Mouse (Mus musculus) MEL (cell line): ENCODE results near the gene Tmcc3. TPM values are rescaled to one million over a fixed set of nuclear protein-coding genes. Genes with fewer than 3 reads are reported as not detected.

Source experiments
- DNase-seq: peaks from one replicate; pipeline ENCODE4 v3.0.0; 2011; ENCODE audit warnings: low read depth, low spot score
- H3K27ac ChIP-seq: 2 replicates; pipeline ENCODE4 v1.5.1; 2012; ENCODE audit warnings: low read depth, mild to moderate bottlenecking, control low read depth, low read length, moderate library complexity; ENCODE audit not compliant: control insufficient read depth
- H3K27me3 ChIP-seq, 2 experiments: fragments of 150-350 bp in 1 of 2; sonication (generic) in 1 of 2; 2 replicates each; pipeline ENCODE4 v1.6.1; 2012; ENCODE audit warnings: low read length in 2 of 2, mild to moderate bottlenecking in 2 of 2, improper control_type of control experiment in 1 of 2, moderate library complexity in 1 of 2; ENCODE audit not compliant: insufficient read depth in 2 of 2, control insufficient read depth in 1 of 2
- H3K36me3 ChIP-seq, 2 experiments: 2 replicates each; pipeline ENCODE4 v1.6.1; 2012 to 2014; ENCODE audit warnings: low read length in 2 of 2, improper control_type of control experiment in 1 of 2, inconsistent platforms in 1 of 2, mild to moderate bottlenecking in 1 of 2; ENCODE audit not compliant: insufficient read depth in 2 of 2, control insufficient read depth in 1 of 2
- H3K4me1 ChIP-seq, 2 experiments: fragments of 150-350 bp in 1 of 2; sonication (generic) in 1 of 2; 2 replicates each; pipeline ENCODE4 v1.6.1; 2012; ENCODE audit warnings: low read length in 2 of 2, improper control_type of control experiment in 1 of 2, mild to moderate bottlenecking in 1 of 2; ENCODE audit not compliant: insufficient read depth in 2 of 2, control insufficient read depth in 1 of 2
- H3K4me3 ChIP-seq, 2 experiments: fragments of 150-350 bp in 1 of 2; sonication (generic) in 1 of 2; 2 replicates each; pipeline ENCODE4 v1.5.1; 2012; ENCODE audit warnings: low read depth in 2 of 2, low read length in 2 of 2, mild to moderate bottlenecking in 2 of 2, moderate library complexity in 2 of 2, control low read depth in 1 of 2, improper control_type of control experiment in 1 of 2; ENCODE audit not compliant: control insufficient read depth in 1 of 2, insufficient read depth in 1 of 2
- H3K79me2 ChIP-seq: 2 replicates; pipeline ENCODE4 v1.6.1; 2012; ENCODE audit warnings: mild to moderate bottlenecking, low read length, moderate library complexity; ENCODE audit not compliant: control insufficient read depth, poor library complexity, insufficient read depth
- H3K9ac ChIP-seq: 2 replicates; pipeline ENCODE4 v1.6.1; 2012; ENCODE audit warnings: low read depth, mild to moderate bottlenecking, control low read depth, low read length, moderate library complexity; ENCODE audit not compliant: control insufficient read depth, poor library complexity, severe bottlenecking
- H3K9me3 ChIP-seq: fragments of 150-350 bp; sonication (generic); replicated peaks from 2 replicates; pipeline ENCODE4 v1.6.1; 2012; ENCODE audit warnings: mild to moderate bottlenecking, low read length, improper control_type of control experiment, moderate library complexity; ENCODE audit not compliant: insufficient read depth
- CHD1 ChIP-seq: IDR thresholded peaks from 2 replicates; pipeline ENCODE4 v1.6.1; 2012; ENCODE audit warnings: low read depth, mild to moderate bottlenecking, inconsistent platforms, low read length, improper control_type of control experiment
- CHD2 ChIP-seq: IDR thresholded peaks from 2 replicates; pipeline ENCODE4 v1.6.1; 2011; ENCODE audit warnings: low read length, improper control_type of control experiment
- E2F4 ChIP-seq: IDR thresholded peaks from 2 replicates; pipeline ENCODE4 v1.6.1; 2011; ENCODE audit warnings: low read depth, low read length, improper control_type of control experiment, borderline replicate concordance
- ELF1 ChIP-seq: IDR thresholded peaks from 2 replicates; pipeline ENCODE4 v1.6.1; 2014; ENCODE audit warnings: low read depth, mild to moderate bottlenecking, inconsistent platforms, low read length, improper control_type of control experiment, moderate library complexity
- ETS1 ChIP-seq: IDR thresholded peaks from 2 replicates; pipeline ENCODE4 v1.6.1; 2012; ENCODE audit warnings: low read depth, mild to moderate bottlenecking, inconsistent platforms, low read length, improper control_type of control experiment, moderate library complexity
- GATA1 ChIP-seq: IDR thresholded peaks from 2 replicates; pipeline ENCODE4 v1.6.1; 2011; ENCODE audit warnings: low read depth, low read length, improper control_type of control experiment
- HCFC1 ChIP-seq: IDR thresholded peaks from 2 replicates; pipeline ENCODE4 v1.6.1; 2012; ENCODE audit warnings: low read depth, mild to moderate bottlenecking, inconsistent platforms, low read length, improper control_type of control experiment, moderate library complexity
- JUND ChIP-seq: IDR thresholded peaks from 2 replicates; pipeline ENCODE4 v1.6.1; 2011; ENCODE audit warnings: low read depth, mild to moderate bottlenecking, improper control_type of control experiment, low read length
- KAT2A ChIP-seq: conservative IDR thresholded peaks from 2 replicates; pipeline ENCODE4 v1.6.1; 2012; ENCODE audit warnings: low read depth, low read length, improper control_type of control experiment, inconsistent platforms
- MAZ ChIP-seq: IDR thresholded peaks from 2 replicates; pipeline ENCODE4 v1.6.1; 2012; ENCODE audit warnings: low read depth, mild to moderate bottlenecking, inconsistent platforms, low read length, improper control_type of control experiment
- MEF2A ChIP-seq: IDR thresholded peaks from 2 replicates; pipeline ENCODE4 v1.6.1; 2014; ENCODE audit warnings: low read depth, mild to moderate bottlenecking, inconsistent platforms, low read length, improper control_type of control experiment; ENCODE audit not compliant: poor library complexity, insufficient replicate concordance, severe bottlenecking; ENCODE audit errors: extremely low read depth
- NRF1 ChIP-seq: IDR thresholded peaks from 2 replicates; pipeline ENCODE4 v1.6.1; 2014; ENCODE audit warnings: low read depth, mild to moderate bottlenecking, inconsistent platforms, low read length, improper control_type of control experiment, moderate library complexity; ENCODE audit not compliant: poor library complexity, insufficient read depth, severe bottlenecking
- POLR2A ChIP-seq, 2 experiments: IDR thresholded peaks; 2 replicates each; pipeline ENCODE4 v1.6.1; 2011 to 2012; ENCODE audit warnings: low read length in 2 of 2, mild to moderate bottlenecking in 2 of 2, control low read depth in 1 of 2, improper control_type of control experiment in 1 of 2, low read depth in 1 of 2, moderate library complexity in 1 of 2; ENCODE audit not compliant: control insufficient read depth in 1 of 2, insufficient read depth in 1 of 2, poor library complexity in 1 of 2
- POLR2AphosphoS5 ChIP-seq: IDR thresholded peaks from 2 replicates; pipeline ENCODE4 v1.6.1; 2012; ENCODE audit warnings: low read depth, borderline replicate concordance, mild to moderate bottlenecking, inconsistent platforms, low read length, moderate library complexity, mixed read lengths
- RAD21 ChIP-seq: IDR thresholded peaks from 2 replicates; pipeline ENCODE4 v1.6.1; 2011; ENCODE audit warnings: mild to moderate bottlenecking, low read depth, low read length, improper control_type of control experiment
- SMC3 ChIP-seq: IDR thresholded peaks from 2 replicates; pipeline ENCODE4 v1.6.1; 2011; ENCODE audit warnings: low read depth, low read length, improper control_type of control experiment
- UBTF ChIP-seq: IDR thresholded peaks from 2 replicates; pipeline ENCODE4 v1.6.1; 2012; ENCODE audit warnings: low read depth, mild to moderate bottlenecking, inconsistent platforms, low read length, improper control_type of control experiment, moderate library complexity, borderline replicate concordance; ENCODE audit not compliant: insufficient read depth
- USF1 ChIP-seq: IDR thresholded peaks from 2 replicates; pipeline ENCODE4 v1.6.1; 2014; ENCODE audit warnings: low read depth, mild to moderate bottlenecking, inconsistent platforms, low read length, improper control_type of control experiment, moderate library complexity
- ZMIZ1 ChIP-seq: IDR thresholded peaks from 2 replicates; pipeline ENCODE4 v1.6.1; 2012; ENCODE audit warnings: low read depth, mild to moderate bottlenecking, inconsistent platforms, low read length, improper control_type of control experiment, moderate library complexity
- ZNF384 ChIP-seq: IDR thresholded peaks from 2 replicates; pipeline ENCODE4 v1.6.1; 2012; ENCODE audit warnings: low read depth, mild to moderate bottlenecking, inconsistent platforms, low read length, improper control_type of control experiment
- polyA plus RNA-seq, 2 experiments: library from polyadenylated mRNA; stranded (reverse) in 1 of 2; unstranded in 1 of 2; fragments of >175 nt in 1 of 2; fragments of >200 nt in 1 of 2; gene quantifications; 2 replicates each; pipeline versions ENCODE4 v1.2.1 to v1.2.4; 2012; ENCODE audit warnings: low replicate concordance in 2 of 2, low read depth in 1 of 2; ENCODE audit not compliant: insufficient read length in 2 of 2, insufficient read depth in 1 of 2, missing spikeins in 1 of 2
- total RNA-seq: library from RNA; depleted of rRNA; stranded (reverse); fragments of 300-350 nt; gene quantifications from 2 replicates; pipeline ENCODE4 v1.2.3, GENCODE M21; 2012

Tmcc3 gene
- total and polyA plus RNA-seq, 3 experiments = 1.3 to 2.6 TPM; not detected in 1

DNA sequence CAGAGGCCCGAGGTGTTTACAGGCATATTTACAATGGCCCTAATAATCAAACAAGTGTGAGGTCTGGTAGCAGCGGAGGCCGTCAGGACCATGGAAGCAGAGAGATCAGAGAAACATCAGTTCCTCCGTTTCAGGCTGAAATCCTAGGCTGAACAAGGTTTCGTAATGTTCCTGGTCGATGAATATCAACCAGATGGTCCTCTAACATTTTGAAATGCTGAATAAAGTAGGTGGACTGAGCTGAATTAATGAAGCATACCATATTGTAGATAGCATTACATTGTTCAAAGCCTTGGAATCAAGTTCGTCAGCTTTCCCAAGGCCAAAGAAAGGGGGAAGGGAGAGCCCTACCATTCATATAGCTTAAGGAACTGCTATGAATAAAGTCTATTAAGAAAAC lies 247.1 kb downstream of the Tmcc3 start:
- no peak for DNase-seq
- Histone ChIP-seq H3K4me1 (peaks cover 3 to 11% of the 10 kb centered on the region in 2 experiments), H3K36me3 (peaks cover 0 to 9% of the 10 kb centered on the region in 2 experiments), H3K9ac (no peak overlapping the region), H3K4me3 (no peak overlapping the region), H3K9me3 (no peaks in the 10 kb centered on the region), H3K27ac (no peak overlapping the region), H3K79me2 (no peaks in the 10 kb centered on the region), H3K27me3 (no peaks in the 10 kb centered on the region)
- no peak for TF ChIP-seq KAT2A
- TF ChIP-seq CHD1 = no peak
- TF ChIP-seq JUND = no peak
- no peak for TF ChIP-seq POLR2AphosphoS5
- no peak for TF ChIP-seq SMC3
- no peak for TF ChIP-seq CHD2
- TF ChIP-seq HCFC1 = no peak
- no peak for TF ChIP-seq RAD21
- no peak for TF ChIP-seq GATA1
- TF ChIP-seq USF1 = no peak
- no peak for TF ChIP-seq ELF1
- no peak for TF ChIP-seq MAZ
- TF ChIP-seq ETS1 = no peak
- no peak for TF ChIP-seq MEF2A
- TF ChIP-seq NRF1 = no peak
- TF ChIP-seq ZMIZ1 = no peak
- no peak for TF ChIP-seq POLR2A (IDR thresholded peaks at IDR 0.05; ENCODE audit: control insufficient read depth in 1 of 2, insufficient read depth in 1 of 2, low read depth in 1 of 2, low read length in 2 of 2, poor library complexity in 1 of 2)
- TF ChIP-seq UBTF = no peak
- no peak for TF ChIP-seq ZNF384
- TF ChIP-seq E2F4 = no peak

DNA sequence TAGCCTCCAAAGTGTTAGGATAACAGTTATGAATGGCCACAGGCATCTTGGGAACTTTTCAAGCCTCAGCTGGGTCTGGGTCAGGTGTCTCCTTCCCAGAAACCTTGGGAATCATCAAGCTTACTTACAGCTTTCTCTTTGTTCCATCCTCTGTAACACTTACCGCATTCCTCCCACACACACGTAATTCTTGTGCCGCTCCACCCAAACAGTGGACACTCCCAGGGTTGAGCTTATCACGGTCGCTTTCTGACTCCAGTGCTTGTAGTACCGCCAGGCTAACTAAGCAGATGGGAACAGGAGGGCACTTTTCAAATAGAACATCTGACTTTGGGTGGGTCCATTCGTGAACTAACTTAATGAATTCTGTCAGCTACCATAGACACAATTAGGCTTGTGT lies 249.6 kb downstream of the Tmcc3 start:
- Histone ChIP-seq H3K4me1 (peaks cover 10 to 12% of the 10 kb centered on the region in 2 experiments), H3K27ac (no peak overlapping the region), H3K9ac (no peak overlapping the region), H3K4me3 (no peak overlapping the region), H3K36me3 (peaks cover 0 to 14% of the 10 kb centered on the region in 2 experiments; a peak in 2 of 4 replicates), H3K9me3 (no peaks in the 10 kb centered on the region), H3K27me3 (no peaks in the 10 kb centered on the region), H3K79me2 (no peaks in the 10 kb centered on the region)
- no peak for TF ChIP-seq POLR2A (IDR thresholded peaks at IDR 0.05; ENCODE audit: control insufficient read depth in 1 of 2, insufficient read depth in 1 of 2, low read depth in 1 of 2, low read length in 2 of 2, poor library complexity in 1 of 2)
- TF ChIP-seq RAD21 = no peak
- DNase-seq = no peak
